Mouse (Mus musculus) lung, embryonic 14.5 days (tissue): ENCODE results near the gene Mgat1. TPM values are rescaled to one million over a fixed set of nuclear protein-coding genes. Genes with fewer than 3 reads are reported as not detected.

ENCODE experiments used
- ATAC-seq: fragments of 200-750 bp; cut with Nextera tagmentation; 2 replicates; pipeline ENCODE4 v1.8.0; 2017; ENCODE audit warnings: mild to moderate bottlenecking, moderate TSS enrichment, moderate library complexity; ENCODE audit not compliant: insufficient read depth
- DNase-seq: peaks from one replicate; pipeline ENCODE4 v3.0.0-alpha.2; 2015
- H3K27ac ChIP-seq: fragments of 300-500 bp; sonication (generic); 2 replicates; pipeline ENCODE4 v1.5.1; 2014; ENCODE audit warnings: low read depth, mild to moderate bottlenecking, moderate library complexity
- H3K27me3 ChIP-seq: fragments of 300-500 bp; sonication (generic); 2 replicates; pipeline ENCODE4 v1.6.1; 2014; ENCODE audit warnings: low read length, control low read depth; ENCODE audit not compliant: insufficient read depth
- H3K36me3 ChIP-seq: fragments of 300-500 bp; sonication (generic); 2 replicates; pipeline ENCODE4 v1.6.1; 2014; ENCODE audit warnings: control low read depth; ENCODE audit not compliant: insufficient read depth
- H3K4me1 ChIP-seq: fragments of 300-500 bp; sonication (generic); 2 replicates; pipeline ENCODE4 v1.6.1; 2014; ENCODE audit warnings: antibody characterized with exemption, control low read depth; ENCODE audit not compliant: insufficient read depth
- H3K4me2 ChIP-seq: fragments of 300-500 bp; sonication (generic); 2 replicates; pipeline ENCODE4 v1.6.1; 2014; ENCODE audit warnings: mild to moderate bottlenecking
- H3K4me3 ChIP-seq: fragments of 300-500 bp; sonication (generic); 2 replicates; pipeline ENCODE4 v1.5.1; 2014; ENCODE audit warnings: low read depth, low read length
- H3K9ac ChIP-seq: fragments of 300-500 bp; sonication (generic); 2 replicates; pipeline ENCODE4 v1.6.1; 2014
- H3K9me3 ChIP-seq: fragments of 300-500 bp; sonication (generic); 2 replicates; pipeline ENCODE4 v1.6.1; 2016; ENCODE audit warnings: low read depth, low read length, control low read depth
- CTCF ChIP-seq: IDR thresholded peaks from 2 replicates; pipeline ENCODE4 v1.5.1; 2016; ENCODE audit warnings: antibody characterized with exemption, low read depth
- WGBS: fragments of 180-500 bp; shearing (Covaris S2); extraction: QIAGEN DNeasy Blood & Tissue Kit; methylation state at CpG from one replicate; pipeline ENCODE4 v1.1.7; 2014; 5-methylcytosine and 5-hydroxymethylcytosine counted together
- polyA plus RNA-seq: library from polyadenylated mRNA; unstranded; fragments of >200 nt; fragmentation: Nextera tagmentation; extraction: Ambion mirVana; gene quantifications from 2 replicates; pipeline ENCODE4 v1.2.1, GENCODE M21; 2014

Gene Mgat1
- polyA plus RNA-seq, 1 experiment from 2014 or later: 60.0 TPM

DNA sequence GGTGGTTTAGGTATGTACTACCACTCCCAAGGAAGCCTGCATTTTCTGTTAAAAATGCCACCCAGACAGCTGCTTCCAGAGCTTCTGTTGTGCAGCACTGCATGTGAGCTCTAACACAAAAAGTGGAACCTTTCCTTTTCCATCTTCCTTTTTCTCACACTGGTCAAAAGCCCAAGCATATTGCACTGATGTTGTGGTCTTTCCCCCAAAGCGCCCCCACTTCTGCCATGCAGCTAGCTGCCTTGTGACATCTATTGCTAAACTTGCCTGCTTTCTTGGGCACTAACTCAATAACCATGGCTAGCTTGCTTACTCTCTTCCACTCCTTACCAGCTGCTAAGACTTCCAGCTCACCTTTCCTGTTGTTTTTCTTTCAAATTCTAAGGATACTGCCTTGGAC lies 19.5 kb upstream of the Mgat1 start:
- Histone ChIP-seq H3K36me3 (no peaks in the 10 kb centered on the region), H3K9me3 (no peaks in the 10 kb centered on the region), H3K27ac (no peak overlapping the region), H3K4me1 (no peaks in the 10 kb centered on the region), H3K9ac (no peak overlapping the region), H3K4me2 (no peak overlapping the region), H3K27me3 (no peaks in the 10 kb centered on the region), H3K4me3 (no peak overlapping the region)
- TF ChIP-seq CTCF: no peak
- 75% methylated on average over 1 of the region's 1 CpGs for WGBS
- DNase-seq (no peak), ATAC-seq (no peak)

GRCm38 (mm10) chr11:49232781-49233180 lies 11.2 kb upstream of the Mgat1 start:
- no peaks in the 10 kb centered on the region for H3K36me3 ChIP-seq
- H3K9ac ChIP-seq: no peak overlapping the region
- 70% methylated on average over 3 of the region's 3 CpGs for WGBS
- DNase-seq (no peak), ATAC-seq (no peak)
- H3K4me2 ChIP-seq: no peak overlapping the region
- TF ChIP-seq CTCF: no peak
- no peak overlapping the region for H3K27ac ChIP-seq
- H3K4me3 ChIP-seq: no peak overlapping the region
- H3K4me1 ChIP-seq: no peaks in the 10 kb centered on the region
- no peaks in the 10 kb centered on the region for H3K9me3 ChIP-seq
- no peaks in the 10 kb centered on the region for H3K27me3 ChIP-seq

DNA sequence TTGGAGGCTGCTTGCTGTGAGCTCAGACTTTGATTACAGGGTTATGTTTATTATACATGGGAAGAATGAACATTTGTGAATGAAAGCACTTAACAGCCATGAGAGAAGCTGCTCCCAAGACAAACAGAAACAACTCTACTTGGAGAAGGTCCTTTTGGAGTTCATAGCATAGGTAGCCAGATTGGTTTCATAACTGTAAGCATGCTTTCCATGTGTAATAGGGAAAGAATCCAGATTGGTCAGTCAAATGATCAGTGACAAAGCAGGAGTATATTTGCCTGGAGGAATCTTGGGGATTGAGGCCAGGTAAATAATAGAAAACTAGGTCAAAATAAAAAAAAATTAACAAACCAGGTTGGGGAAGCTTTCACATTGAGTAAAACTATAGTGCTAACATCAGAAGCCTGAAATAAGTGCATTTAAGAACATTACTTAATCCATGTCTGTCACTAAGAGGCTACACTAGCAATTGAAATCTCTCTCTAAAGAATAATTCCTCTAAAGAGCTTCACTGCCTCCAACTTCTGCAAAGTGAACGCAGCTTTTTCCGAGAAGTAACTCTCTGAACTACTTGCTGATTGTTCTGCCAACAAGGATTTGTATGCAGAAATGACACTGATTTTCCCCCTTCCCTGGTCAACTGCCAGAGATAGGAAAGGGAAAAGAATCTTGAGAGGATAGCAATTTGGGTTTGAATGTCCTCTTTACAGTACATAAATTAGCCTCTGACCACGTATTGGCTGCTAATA lies 8.4 kb upstream of the Mgat1 start:
- no peaks in the 10 kb centered on the region for H3K36me3 ChIP-seq
- no peak overlapping the region for H3K27ac ChIP-seq
- no peak overlapping the region for H3K9ac ChIP-seq
- WGBS: 60% methylated on average over 3 of the region's 3 CpGs
- H3K4me2 ChIP-seq: no peak overlapping the region
- H3K27me3 ChIP-seq: no peaks in the 10 kb centered on the region
- TF ChIP-seq CTCF: no peak
- H3K4me1 ChIP-seq: no peaks in the 10 kb centered on the region
- ATAC-seq (no peak), DNase-seq (no peak)
- H3K4me3 ChIP-seq: no peak overlapping the region
- no peaks in the 10 kb centered on the region for H3K9me3 ChIP-seq

GRCm38 (mm10) chr11:49236891-49237290 lies 7.1 kb upstream of the Mgat1 start:
- Histone ChIP-seq H3K27me3 (no peaks in the 10 kb centered on the region), H3K9me3 (no peaks in the 10 kb centered on the region), H3K9ac (no peak overlapping the region), H3K36me3 (no peaks in the 10 kb centered on the region), H3K4me1 (no peaks in the 10 kb centered on the region), H3K27ac (no peak overlapping the region), H3K4me3 (no peak overlapping the region), H3K4me2 (no peak overlapping the region)
- DNase-seq (peak; percentile 45), ATAC-seq (no peak)
- no peak for TF ChIP-seq CTCF
- WGBS: 52% methylated on average over 1 of the region's 1 CpGs

DNA sequence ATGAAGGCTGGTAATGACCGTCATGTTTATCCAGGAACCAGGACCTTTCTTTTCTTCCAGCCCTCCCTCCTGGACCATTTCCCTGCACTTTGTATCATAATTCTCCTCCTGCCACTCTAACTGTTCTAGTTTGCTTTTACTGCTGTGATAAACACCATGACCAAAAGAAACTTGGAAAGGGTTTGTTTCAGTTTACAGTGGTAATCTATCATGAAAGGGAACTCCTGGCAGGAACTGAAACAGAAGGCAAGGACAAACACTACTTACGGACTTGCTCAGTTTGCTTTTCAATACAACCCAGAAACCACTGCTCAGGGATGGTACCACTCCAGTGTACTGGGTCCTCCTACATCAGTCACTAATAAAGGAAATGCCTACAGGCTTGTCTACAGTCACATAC lies 6.5 kb upstream of the Mgat1 start:
- TF ChIP-seq CTCF: no peak
- Histone ChIP-seq H3K4me2 (no peak overlapping the region), H3K4me1 (no peaks in the 10 kb centered on the region), H3K9ac (no peak overlapping the region), H3K9me3 (no peaks in the 10 kb centered on the region), H3K27ac (no peak overlapping the region), H3K4me3 (no peak overlapping the region), H3K36me3 (no peaks in the 10 kb centered on the region), H3K27me3 (no peaks in the 10 kb centered on the region)
- ATAC-seq (no peak), DNase-seq (no peak)
- WGBS: 42% methylated on average over 2 of the region's 2 CpGs

GRCm38 (mm10) chr11:49240310-49240709 lies 3.7 kb upstream of the Mgat1 start:
- no peaks in the 10 kb centered on the region for H3K9me3 ChIP-seq
- ATAC-seq (no peak), DNase-seq (no peak)
- TF ChIP-seq CTCF: no peak
- 52% methylated on average over 1 of the region's 1 CpGs for WGBS
- H3K4me3 ChIP-seq: no peak overlapping the region
- no peak overlapping the region for H3K4me2 ChIP-seq
- H3K9ac ChIP-seq: no peak overlapping the region
- H3K27ac ChIP-seq: no peak overlapping the region
- H3K27me3 ChIP-seq: no peaks in the 10 kb centered on the region
- no peaks in the 10 kb centered on the region for H3K36me3 ChIP-seq
- H3K4me1 ChIP-seq: peaks cover 6% of the 10 kb centered on the region; the same call in 1 of the 2 replicates

DNA sequence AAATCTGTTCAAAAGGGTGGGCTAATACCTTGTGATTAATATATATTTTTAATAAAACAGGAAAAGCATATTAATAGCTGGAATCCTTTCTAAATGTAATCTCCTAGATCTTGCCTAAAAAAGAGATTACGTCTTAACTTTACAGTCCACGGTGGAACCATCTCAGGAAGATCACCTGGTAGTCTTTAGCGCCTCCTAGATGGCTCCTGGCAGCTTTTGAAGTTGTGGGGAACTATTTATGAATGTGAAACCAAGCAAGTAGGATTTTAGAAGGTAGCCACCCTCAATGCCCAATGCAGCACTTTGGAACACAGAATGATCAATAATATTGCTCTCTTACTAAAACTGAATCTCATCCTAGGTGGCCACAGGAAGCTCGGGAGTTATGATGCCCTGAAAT lies 3.1 kb upstream of the Mgat1 start:
- Histone ChIP-seq H3K36me3 (no peaks in the 10 kb centered on the region), H3K9ac (no peak overlapping the region), H3K4me3 (no peak overlapping the region), H3K4me2 (no peak overlapping the region), H3K27ac (no peak overlapping the region), H3K27me3 (no peaks in the 10 kb centered on the region), H3K4me1 (peaks cover 7% of the 10 kb centered on the region; the same call in 1 of the 2 replicates), H3K9me3 (no peaks in the 10 kb centered on the region)
- DNase-seq (no peak), ATAC-seq (no peak)
- WGBS: 78% methylated on average over 4 of the region's 4 CpGs
- TF ChIP-seq CTCF: no peak
